Mouse (Mus musculus) CD4-positive, CD25-positive, alpha-beta regulatory T cell, adult 4 months (primary cell): ENCODE data around the gene Hic1. TPM values are rescaled to one million over a fixed set of nuclear protein-coding genes. Genes with fewer than 3 reads are reported as not detected.

Source experiments
- ATAC-seq: one replicate; pipeline ENCODE4 v1.8.0; 2017
- polyA plus RNA-seq, 2 experiments: library from polyadenylated mRNA; unstranded; fragments of 100-300 nt; shearing (Covaris generic); gene quantifications; one replicate each; pipeline ENCODE4 v1.2.1; 2017

Gene Hic1
- polyA plus RNA-seq, 2 experiments from 2014 or later: 0.36 TPM; not detected in 1

DNA sequence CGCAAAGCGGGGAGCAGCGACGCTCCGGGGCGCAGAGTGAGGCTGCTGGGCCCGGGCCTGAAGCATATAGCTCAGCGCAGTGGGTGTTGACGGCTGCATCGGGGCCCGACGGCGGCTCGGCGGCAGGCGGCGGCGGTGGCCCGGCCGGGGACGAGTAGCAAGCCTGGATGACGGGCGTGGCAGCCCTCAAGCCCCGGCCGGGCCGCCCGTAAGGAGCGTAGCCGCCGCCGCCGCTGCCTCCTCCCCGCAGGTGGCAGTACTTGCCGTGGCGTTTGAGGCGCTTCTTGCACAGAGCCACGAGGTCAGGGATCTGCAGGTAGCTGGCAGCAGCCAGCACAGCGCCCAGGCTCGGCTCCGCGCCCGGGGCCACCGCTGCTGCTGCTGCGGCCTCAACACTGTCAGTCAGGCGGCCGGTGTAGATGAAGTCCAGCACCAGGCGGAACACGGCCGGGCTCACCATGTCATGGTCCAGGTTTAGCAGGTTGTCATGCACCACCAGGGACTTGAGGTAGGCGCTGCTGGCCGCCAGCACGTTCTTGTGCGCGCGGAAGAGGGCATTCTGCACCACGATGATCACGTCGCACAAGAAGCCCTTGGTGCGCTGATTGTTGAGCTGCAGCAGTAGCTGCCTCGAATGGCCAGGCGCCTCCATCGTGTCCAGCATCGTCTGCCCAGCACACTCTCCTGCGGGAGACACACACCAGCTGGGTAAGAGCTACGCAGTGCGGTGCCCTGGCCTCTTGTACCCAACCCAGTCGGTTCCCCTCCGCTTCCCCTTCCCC is 2.3 kb downstream of the Hic1 start:
- ATAC-seq: no peak

DNA sequence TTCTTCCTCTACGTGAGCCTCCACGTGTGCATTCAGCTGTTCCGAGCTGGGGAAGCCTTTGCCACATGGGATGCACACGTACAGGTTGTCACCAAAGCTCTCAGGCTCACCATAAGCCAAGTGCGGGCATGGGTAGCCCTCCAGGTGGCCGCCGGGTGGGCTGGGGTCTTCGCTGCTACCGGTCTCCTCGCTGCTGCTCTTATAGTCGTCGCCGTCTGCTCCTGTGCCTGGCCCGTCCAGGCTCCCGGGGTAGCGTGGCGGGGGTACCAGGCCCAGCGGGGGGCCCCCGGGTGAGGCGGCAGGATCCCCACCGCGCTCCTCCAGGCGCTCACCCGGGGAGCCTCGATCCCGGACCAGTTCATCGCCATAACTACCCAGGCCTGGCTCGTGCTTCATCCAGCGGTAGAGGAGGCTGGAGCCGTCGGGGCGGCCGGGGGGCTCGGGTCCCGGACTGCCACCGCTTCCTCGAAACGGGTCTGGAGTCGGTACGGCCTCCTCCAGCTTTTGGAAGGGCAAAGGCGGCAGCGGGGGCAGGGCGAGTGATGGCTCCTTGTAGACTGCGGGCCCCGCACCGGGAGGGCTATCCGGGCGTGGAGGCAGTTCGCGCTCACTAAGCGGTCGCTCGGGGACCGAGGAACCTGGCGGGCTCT is 3.0 kb downstream of the Hic1 start:
- ATAC-seq: no peak

DNA sequence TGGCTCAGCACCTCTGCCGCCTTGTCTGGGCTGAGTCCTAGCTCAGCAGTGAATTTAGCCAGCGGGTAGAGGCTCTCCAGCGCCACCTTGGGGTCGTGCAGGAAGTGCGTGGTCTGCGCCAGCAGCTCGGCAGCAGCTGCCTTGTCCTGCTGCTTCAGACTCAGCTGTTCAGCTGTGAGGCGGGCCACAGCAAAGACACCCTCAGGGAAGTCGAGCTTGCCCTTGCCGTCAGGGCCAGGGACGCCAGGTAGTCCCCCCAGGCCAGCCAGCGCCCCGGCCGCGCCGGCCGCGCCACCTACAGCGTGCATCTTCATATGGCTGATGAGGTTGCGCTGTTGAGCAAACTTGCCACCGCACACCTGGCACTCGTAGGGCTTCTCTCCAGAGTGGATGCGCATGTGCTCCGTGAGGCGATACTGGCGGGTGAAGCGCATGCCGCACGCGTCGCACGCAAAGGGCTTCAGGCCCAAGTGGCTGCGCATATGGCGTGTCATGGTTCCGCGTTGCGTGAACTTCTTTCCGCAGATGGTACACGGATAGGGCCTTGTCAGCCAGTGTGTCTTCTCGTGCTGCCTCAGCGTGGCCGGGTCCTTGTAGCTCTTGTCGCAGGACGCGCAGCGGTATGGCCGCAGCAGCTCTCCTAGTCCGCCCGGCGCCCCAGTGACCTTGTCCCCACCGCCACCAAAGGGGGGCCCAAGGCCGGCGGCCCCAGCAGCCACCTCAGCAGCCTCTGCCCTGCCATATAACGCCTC is 3.7 kb downstream of the Hic1 start:
- ATAC-seq: peak; percentile 40

DNA sequence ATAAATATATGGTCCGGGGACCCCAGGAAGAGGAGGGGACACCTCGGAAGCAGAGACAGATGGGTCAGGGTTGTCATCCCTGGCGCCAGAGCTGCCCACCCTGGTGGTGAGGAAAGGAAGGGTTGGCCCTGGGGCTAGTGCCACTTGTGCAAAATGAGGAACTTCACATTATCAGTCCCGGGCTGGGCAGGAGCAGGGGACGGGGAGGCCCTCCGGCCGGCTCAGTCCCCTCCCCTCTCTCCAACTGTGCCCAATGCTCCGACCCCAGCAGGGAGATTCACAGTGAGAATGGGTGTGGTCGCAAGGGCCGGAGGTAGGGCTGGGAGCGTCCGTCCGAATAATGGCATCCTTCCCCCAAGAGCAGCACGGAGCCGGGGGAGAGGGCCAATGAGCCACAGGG is 4.6 kb downstream of the Hic1 start:
- ATAC-seq: no peak

DNA sequence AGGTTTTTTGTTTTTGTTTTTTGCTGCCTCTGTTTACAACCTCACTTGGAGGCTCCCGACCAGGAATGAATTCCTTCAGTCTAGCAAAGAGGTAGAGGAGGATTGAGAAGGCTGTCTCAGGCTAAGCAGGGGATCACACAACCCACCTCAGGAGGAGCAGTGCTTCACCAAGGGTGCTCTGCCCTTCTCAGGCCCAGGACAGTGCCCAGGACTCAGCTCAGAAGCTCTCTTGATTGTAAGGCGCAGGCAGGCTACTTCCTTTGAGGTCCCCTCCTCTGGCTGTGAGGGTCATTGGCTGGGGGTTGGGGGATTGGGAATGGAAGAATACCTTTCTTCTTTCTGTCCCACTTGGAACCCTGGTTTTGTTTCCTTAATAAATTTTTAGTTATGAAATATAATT is 5.3 kb downstream of the Hic1 start:
- ATAC-seq: no peak

DNA sequence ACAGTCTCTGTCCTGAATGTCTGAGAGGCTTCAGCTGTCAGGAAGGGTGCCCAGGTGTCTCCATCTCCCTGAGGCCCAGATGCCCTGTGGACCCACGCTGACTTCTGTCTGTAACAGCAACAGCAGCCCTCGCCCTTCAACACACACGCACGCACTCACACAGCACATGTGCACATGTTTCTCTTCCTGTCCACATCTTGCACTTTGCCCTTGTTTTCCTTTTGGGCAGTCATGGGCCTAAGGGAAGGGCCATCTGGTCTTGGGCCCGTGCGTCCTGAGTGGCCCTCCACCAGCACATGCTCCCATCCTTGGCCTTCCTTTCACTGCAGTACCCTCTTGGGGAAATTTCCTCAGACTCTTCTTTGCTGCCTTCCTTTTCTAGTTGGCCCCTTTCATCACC is 5.9 kb downstream of the Hic1 start:
- no peak for ATAC-seq

DNA sequence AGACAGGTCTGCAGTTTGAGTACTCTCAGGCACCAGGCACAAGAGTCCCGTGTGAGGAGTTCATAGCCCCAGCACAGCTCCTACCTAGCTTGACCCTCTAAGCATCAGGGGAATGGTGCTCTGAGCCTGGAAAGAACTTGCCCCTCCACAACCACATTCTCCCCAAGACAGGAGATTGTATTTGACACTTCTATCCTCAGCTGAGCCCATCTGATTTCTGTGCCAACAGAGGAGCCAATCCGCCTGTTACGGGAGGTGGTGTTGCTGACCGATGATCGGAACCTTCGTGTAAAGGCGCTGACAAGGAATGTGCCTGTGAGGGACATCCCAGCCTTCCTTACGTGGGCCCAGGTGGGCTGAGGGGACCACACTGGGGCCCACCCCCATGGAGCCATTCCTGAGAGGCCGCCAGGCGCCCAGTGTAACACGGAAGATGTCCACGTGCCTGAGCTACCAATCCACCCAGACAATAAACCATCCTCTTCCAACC is 6.7 kb downstream of the Hic1 start:
- ATAC-seq: no peak

DNA sequence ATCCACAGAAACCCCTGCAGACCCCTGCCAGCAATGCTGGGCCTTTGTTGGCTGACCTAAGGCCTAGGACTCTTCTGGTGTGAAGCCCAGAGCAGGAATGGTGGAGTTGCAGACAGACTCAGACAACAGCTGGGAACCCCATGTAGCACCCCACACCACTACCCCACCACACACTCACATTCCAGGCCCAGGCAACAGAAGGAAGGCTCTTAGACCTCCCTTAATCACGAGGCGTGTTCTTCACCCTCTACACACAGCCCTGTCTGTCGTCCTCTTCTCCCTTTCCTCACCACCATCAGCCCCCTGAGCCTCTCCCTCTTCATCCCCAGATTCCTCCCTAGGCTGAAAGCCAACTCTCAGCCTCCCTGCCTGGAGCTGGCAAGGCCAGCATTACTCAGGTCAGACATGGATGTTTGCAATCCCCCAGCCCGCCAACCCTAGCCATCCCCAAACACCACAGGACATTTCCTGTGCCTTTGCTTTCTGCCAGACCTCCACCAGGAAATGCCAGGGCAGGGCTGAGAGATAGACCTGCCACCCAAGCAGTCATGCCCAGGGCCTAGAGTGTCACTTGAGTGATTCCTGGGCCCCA is 7.8 kb downstream of the Hic1 start:
- ATAC-seq: no peak

DNA sequence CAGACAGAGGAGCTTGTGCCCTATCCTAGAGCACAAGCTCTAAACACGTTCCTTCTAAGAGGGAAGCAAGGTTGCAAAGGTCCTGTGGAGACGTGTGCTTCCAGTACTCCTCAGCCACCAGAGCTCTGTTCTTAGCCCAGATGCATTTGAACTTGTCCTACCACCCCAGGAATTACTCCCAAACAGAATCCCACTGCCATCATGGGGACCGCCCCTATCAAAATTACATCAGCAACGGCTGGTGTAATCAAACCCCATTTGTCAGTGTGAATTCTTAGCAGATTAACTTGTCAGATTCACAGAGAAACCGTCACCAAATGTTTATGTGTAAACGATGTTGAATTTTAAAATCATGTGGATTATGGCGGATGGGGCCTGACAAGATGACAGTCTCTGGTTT is 8.4 kb downstream of the Hic1 start:
- no peak for ATAC-seq

DNA sequence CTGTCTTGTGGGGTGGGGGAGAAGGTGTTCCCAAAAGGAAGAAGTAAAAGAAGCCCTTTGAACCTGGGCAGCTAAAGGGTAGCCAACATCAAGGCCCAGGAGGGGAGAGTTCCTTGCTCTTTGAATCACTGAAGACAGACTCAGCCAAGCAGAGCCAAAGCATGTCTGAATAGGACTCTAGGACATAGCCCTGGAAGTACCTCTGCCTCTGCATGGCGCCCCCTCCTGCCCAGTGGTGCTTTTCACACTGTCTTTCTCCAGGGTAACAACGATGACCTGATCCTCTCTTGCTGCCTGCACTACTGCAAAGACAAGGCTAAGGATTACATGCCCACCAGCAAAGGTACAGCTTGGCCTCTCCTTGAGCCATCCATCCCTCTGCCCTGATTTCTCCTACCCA is 9.8 kb downstream of the Hic1 start:
- ATAC-seq: no peak

DNA sequence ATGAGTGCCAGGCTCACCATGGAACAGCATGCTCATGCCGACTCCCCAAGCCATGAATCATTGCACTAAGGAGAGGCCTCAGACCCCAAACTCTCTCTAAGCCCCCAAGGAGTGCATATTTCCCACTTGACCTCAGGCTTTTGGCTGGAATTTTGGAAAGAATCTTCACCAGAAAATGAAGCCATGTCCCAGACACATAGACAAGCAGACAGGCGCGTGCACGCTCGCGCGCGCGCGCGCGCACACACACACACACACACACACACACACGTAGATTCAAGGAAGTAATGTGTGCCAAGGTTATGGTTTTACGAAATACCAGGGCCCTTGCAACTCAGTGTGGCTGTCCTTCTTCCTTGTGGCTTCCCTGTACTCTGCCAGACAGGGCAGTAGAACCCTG is 10.9 kb downstream of the Hic1 start:
- no peak for ATAC-seq

DNA sequence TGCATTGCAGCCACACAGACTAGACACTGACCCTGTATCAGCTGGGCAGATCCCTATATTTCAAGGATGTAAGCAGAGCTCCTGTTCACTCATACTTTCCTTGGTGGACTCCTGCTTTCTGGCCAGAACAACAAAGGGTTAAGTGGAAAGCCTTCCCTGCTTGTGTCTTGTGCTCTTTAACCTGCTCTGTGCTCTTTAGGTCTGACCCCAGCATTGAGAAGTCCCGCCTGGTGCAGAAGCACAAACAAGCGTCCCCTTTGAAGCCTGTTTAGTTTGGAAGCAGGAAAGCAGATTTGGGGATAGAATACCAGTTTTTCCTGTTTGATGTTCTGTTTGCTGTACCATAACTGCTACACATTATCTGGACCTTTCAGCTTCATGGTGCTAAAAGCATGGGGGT is 11.4 kb downstream of the Hic1 start:
- no peak for ATAC-seq

DNA sequence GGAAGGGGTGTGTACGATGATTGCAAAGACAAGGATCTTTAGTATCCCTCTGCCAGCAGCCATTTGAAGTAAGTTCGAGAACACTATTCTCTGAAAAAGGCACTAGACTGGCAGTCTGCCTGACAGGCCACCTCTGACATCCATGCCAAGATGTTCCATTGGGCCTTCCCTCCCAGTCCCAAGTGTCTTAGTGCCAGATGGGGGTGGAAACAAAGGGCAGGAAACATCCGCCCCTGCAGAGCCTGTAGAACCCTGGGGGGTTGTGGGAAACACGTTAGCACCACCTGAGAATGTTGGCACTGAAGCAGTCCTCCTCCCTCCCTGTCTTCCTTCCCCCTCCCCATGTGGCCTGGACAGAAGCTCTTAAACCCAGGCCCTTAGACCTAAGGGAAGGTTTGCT is 12.3 kb downstream of the Hic1 start:
- no peak for ATAC-seq

DNA sequence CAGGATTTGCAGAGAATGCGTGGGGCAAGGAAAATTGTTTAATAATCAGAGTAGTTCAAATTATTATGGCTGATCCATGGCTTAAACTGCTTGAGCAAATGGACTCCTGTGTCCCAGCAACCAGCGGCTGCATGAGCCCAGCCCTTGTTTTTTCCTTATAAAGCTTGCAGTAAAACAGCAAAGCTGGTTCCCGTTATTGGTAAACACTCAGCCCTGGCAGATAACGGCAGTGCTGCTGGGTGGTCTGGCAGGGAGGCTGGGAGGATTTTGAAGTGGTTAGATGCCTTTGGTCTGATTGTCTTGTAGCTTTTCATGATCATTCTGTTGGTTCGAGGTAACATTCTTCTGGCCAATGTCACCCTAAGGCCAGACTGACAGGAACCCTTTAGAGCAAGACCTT is 12.9 kb downstream of the Hic1 start:
- no peak for ATAC-seq

DNA sequence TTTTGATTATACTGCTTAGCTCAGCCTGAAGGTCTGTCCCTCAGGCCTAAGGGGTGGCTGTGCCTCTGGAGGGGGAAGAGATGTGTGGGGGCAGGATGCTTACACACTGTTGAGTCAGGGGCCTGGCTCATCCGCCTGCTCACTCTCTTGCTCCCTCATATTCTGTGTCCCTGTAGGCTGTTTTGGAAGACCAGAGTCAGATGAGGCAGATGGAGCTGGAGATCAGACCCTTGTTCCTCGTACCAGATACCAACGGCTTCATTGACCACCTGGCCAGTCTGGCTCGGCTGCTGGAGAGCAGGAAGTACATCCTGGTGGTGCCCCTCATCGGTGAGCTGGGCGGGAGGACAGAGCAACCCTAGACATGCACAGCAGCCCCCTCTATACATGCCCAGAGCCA is 13.3 kb downstream of the Hic1 start:
- no peak for ATAC-seq

DNA sequence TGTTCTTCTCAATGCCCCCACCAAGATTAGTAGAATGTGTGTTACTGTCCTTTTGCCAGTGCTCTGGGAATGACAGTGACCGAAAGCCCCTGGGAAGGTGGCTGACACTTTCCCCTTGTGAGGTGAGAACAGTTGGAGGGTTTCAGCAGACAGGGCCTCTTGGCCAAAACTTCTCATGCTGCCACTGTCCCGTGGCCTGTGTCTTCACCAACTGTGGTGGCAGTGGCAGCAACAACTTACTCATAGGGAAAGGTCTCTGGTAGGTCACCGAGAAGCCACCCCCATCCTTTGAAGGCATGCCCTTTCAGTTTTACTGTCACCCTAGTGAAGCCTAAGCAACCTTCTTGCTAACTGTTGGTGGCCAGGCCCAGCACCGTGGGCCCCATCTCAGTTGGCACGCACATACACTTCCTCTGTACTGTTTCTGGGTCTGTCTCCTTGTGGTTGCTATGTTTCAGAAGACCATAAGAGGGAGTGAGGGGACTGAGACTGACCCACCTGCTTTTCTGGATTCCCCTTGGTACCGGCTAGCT is 15.2 kb downstream of the Hic1 start:
- ATAC-seq: peak; percentile 90

DNA sequence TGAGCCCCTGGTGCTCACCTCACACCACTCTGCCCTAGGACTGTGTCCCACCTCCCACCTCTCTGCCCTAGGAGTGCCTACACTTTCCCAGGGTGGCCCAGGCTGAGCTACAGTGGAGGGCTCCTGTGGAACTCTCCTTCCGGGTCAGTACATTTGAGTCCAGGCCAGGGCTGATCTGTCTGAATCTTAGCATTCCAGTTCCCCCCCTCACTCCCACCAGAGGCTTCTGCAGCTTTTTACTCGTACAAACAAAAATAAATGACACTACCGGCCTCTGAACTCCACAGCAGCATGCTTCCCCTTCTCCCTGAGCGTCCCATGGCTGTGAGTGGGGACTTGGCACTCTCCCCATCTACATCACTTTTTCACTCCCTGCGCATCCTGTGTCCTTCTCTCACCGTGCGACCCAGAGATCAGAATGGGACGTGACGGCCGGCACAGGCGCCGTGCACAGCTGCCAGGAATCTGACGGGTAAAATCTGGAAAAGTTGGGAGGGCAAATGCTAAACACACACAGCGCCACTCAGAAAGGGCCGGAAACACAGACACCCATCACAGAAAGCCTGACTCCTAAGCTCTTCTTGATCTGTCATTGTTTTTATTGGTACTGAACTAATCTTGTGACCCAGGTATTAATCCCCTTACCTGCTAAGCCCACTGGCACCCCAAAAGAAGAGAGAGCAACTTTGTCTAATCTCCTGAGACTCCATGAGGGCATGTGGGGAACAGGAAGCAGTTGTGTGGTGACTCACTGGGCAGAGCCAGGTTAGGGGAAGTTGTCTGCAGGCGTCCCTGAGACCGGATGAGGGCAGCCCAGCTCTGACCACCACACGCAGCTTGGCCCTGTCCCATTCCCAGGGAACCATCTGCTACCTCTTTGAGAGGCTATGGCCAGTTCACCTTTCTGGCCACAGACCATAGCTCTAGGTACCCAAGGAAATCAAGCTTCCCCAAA is 16.4 kb downstream of the Hic1 start:
- ATAC-seq: peak; percentile 33

DNA sequence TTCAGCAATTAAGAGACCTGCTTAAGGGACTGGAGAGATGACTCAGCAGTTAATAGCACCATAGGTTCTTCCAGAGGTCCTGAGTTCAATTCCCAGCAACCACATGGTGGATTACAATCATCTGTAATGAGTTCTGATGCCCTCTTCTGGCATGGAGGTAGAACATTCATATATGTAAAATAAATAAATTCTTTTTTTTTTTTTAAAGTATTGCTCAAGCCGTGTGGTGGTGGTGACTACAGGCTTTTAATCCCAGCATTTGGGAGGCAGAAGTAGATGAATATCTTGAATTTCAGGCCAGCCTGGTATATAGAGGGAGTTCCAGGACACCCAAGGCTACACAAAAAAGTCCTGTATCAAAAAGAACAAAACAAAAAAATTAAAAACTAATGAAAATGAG is 19.0 kb downstream of the Hic1 start:
- ATAC-seq: no peak

DNA sequence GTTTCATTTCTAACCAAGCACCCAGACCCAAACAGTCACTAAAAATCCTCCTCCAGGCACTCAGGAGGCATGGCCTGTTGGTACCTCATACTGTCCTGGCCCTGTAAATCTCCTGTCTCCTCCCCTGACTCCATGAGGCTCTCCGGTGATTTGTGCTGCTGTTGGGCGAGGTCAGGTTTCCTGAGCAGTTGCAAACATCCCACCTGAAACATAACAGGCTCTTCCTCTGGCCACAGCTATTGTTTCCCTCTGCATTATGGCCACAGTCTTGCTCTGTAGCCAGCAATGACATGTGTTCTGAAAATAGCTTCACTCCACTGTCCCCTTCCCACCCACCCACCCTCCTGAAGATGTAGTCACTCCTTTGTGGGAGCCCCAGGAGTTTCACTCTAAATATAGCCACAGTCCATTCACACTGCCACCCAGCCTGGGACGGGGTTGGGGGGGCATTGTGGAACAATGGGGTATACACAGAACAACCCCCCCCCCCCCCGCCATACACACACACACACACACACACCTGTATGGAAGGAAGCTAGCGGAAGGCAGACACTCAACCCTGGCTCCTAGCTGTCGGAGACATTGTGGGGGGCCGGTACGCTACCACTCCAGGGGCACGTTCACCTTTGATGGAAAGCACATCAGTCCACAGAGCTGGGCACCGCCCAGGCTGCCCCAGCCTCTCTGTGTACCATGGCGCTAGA is 20.8 kb downstream of the Hic1 start:
- ATAC-seq: no peak

DNA sequence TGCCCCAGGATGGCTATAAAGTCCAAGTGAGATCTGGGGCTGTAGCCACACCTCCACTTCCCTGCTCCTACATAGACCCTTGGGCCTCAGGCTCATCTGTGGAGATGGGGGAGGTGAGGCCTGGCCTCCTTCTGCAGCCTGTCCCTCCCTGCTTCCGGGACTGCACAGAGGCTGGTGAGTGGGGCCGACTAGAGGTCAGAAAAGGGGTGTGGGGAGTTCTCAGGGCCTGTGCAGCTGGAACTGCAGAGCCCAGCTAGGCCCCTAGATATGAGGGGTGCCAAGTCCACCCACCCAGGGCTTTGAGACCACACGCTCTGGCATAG is 21.5 kb downstream of the Hic1 start:
- ATAC-seq: no peak

DNA sequence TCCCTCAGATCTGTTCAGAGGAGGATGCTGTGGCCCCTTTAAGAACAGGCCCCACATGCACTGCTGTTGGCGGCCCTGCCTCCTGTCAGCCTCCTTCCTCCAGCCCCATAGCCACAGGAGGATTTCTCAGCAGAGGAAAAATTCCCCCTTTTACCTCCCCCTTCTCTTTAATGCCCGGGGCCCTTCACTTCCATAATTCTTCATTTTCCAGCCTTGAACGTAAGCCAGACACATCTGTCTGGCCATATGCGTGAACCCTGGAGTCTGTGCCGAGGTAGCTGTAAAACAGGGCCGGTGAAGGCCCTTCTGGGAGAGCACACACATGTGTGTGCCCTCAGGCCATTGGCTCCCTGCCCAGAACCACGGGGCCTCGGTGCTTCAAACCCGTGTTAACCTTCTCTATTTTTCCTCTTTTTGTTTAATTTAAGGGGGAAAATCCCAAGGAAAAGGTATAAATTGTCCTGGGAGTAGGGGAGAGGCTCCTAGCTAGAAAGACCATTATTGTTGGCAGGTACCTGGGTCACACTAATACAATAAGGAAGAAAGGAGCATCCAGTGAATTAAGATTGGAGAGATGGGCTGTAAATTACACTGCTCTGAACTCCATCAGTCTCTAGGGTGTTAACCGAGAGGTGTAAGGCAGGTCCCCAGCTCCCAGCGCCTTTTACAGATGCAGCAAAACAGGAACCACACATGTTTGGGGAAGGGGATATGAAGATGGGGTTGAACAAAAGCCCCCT is 22.0 kb downstream of the Hic1 start:
- ATAC-seq: no peak
